Mouse (Mus musculus) adrenal gland, postnatal 4 days (tissue): ENCODE results near the gene Zglp1. TPM values are rescaled to one million over a fixed set of nuclear protein-coding genes. Genes with fewer than 3 reads are reported as not detected.

Source experiments
- DNase-seq, 2 experiments: peaks; one replicate each; pipeline ENCODE4 v3.0.0; 2021 to 2022; ENCODE audit warnings: low spot score in 2 of 2, mixed read lengths in 2 of 2
- long read RNA-seq, 2 experiments: library from polyadenylated mRNA; stranded (forward); transcript quantifications; one replicate each; pipeline ENCODE4 v2.0.0; 2021
- total RNA-seq, 2 experiments: library from RNA; stranded (reverse); gene quantifications; 2 replicates each; pipeline ENCODE4 v1.2.3; 2021

Gene Zglp1
- not detected for total RNA-seq
- long read RNA-seq, experiment 1: 0 reads
- long read RNA-seq, experiment 2: 0 reads

DNA sequence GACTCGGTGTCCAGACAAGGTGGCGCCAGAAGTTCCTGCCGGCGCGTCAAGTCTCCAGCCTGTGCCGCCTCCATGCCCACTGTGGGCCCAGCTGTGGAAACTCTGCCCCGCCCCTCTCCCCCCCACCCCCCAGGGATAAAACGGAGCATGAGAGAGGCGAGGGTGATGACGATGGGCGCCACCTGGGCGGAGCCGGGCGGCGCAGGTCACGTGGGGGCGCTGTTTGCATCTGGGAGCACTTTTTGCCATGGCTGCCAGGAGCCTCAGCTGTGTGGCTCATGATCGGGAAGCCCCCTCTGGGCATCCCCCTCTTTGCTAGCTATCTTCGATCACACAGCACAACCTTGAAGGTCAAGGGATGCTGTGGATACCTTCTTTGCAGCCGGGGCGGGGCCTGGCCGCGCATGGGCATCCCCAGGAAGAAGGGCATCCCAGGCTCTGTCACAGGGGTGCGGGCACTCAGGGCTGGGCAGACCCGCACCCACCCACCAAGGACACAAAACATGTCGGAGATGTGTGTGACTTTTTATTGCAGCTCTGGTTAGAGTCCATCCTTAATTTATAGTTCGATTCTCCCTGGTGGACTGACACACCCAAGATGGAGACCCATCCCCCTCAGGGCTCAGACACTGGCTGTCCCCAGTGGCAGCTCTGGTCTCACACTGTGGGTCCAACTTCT lies at the start of gene Zglp1:
Zglp1 (minus strand) TSS at position 88 of the 679 bp plus-strand sequence.
- no peak for DNase-seq

DNA sequence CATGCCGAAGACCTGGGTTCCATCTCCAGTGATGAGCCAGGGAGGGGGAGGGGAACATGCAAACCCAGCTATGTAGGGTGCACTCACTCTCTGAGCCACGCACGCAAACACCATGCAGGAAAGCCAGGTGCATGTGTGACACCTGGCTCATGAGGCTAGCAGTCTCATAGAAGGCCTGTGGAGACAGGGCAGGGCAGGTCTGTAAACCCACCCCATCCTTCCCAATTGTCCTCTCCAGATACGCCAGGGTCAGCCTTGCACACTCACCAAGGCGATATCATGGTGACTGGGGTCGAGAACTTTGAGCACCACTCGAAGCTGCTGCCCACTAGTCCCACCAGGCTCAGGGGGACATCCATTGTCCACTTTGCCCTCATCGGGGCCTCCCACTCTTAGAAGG lies 48.2 kb upstream of the Zglp1 start:
- no peak for DNase-seq

DNA sequence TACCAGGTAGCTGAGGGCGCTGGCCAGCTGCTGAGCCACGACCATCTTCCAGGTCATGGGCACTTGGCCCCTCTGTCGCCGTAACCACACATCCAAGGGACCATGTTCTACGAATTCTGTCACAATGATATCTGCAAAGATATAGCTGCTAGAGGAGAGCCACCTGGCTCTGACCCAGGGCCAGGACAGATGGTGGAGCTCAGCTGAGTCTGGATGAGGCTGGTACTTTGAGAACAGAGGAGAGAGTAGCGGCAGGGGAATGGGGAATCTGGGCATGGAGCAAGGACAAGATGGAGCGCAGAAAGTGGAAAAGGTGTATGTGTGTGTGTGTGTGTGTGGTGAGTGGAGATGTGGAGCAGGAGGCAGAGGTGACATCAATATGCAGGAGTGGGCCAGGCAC lies 47.3 kb upstream of the Zglp1 start:
- DNase-seq: no peak

DNA sequence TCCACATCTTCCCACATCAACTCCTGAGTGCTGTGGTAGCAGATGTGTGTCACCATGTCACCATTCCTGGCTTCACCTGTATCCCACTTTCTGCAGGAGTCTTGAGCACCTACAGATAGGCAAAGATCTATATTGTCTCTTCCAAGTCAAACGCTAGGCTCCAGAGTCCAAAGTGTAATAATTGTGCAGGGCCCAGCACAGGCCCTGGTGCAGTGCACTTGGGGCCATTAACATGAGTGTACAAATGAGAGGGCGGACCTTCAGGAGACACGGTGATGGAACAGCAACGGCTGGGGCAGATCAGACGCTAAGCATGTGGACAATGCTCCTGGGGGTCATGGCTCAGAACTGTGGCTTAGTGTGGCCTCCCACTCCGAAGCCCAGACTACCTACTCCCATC lies 46.9 kb upstream of the Zglp1 start:
- DNase-seq: no peak

DNA sequence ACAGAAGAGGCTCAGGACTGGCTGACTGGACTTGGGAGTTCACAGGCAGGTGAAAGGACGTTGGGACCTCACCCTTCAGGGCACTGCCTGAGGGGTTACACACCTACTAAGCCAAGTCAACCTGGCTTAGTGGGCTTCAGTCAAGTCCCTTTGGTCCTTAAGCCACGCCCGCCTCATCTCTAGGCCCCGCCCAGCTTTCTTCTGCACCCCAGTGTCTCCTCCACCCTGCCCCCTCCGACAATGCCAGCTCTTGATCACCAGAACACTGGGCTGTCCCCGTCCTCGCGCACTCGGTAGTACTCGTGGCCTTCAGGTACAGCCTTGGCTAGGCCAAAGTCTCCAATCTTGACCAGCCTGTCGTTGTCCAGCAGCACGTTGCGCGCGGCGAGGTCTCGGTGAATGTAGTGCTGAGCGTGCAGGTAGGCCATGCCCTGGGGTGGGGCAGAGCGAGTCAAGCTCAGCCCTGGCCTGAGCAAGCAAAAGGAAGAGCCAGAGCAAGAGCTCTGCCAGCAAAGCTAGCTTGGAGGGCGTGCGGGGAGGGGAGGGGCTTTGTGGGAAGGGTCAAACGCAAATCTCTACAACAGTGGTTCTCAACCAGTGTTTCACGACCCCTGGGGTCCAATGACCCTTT lies 40.8 kb upstream of the Zglp1 start:
- no peak for DNase-seq

DNA sequence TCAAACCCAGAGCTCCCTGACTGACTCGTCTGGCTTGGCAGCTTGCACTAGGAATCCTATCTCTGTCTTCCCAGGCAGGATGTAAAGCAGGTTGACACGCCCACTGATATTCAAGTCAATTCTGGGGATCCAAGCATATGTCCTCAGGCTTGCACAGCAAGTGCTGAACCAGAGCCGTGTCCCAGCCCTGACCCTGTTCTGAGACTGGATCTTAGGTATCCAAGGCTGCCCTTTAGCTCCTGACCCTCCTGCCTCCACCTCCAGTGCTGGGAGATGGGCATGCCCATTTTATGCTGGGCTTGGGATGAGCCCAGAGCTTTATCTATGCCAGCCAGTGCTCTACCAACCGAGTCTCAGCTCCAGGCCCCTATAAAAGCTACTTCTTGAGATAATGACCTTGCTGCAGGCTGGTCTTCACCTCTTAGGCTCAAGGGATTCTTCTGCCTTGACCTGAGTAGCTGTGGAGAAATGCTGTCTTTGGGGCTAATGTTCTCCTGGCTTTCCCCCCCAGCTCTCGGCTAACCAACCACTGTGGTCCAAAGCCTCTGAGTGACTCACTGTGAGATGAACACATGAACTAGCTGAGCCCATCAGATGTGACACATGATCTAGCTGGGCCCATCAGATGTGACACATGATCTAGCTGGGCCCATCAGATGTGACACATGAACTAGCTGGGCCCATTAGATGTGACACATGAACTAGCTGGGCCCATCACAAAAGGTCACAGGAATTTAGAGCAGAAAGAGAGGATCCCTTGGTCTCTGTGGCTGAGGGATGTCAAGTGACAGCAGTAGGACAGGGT lies 39.1 kb upstream of the Zglp1 start:
- DNase-seq: no peak

DNA sequence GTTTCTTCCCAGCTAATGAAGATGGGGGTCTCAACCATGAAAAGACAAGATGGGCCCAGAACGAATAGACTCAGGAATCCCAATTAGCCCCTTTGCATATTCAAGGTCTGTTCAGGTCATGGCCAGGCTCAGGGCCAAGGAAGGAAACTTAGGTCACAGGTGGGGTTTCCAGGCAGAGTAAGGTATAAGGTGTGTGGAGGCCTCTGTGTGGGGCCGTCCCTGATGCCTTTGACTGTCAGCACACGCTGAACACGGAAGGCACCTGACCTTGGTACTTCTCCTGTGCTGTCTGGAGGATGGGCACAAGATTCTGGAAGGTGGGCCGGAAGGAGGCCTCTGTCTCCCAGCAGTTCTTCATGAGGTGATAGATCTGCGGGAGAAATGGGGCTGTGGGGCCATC lies 37.9 kb upstream of the Zglp1 start:
- no peak for DNase-seq

DNA sequence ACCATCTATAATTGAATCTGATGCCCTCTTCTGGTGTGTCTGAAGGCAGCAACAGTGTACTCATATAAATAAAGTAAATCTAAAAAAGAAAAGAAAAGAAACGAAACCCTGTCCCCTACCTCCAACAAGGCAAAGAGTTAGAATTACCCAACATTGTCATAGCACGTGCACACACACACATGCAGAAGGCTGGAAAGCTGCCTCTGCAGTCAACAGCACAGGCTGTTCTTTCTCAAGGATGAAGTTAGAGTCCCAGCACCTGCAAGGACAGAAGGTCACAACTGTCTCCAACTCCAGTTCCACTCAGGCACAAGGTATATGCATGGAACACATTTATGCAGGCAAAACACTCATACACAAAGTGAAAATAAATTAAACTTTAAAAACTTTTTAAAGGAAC lies 35.2 kb upstream of the Zglp1 start:
- DNase-seq: no peak

DNA sequence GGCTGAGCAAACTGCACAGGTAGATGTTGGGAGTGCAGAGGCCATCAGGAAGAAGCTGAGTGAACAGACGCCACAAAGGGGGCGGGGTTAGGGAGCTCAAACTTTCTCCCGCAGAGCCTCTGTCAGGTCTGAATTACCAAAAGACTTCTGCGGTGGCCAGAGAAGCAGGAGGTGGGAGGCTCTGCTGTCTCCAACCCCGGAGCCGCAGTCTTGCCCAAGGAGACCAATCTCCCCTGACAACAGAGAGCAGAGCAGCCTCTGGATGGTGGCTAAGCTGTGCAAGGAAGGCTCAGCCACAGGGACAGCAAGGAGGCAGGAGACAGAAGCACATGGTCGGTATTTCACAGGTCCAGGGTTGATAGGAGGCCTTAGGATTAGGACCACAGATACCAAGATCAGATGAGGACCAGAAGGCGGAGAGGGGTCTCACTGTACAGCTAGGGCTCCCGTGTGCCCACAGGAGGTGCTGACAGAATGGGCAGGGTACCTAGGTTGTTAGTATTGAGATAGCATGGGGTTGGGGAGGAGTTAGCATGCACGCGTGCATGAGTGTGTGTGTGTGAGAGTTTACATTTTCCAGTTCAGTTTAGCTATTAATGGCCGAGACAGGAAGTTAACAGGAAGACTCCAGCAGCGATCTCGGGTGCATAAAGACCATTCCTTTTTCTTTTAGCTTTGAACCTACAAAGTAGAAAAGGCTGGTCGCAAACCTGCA lies 33.7 kb upstream of the Zglp1 start:
- DNase-seq: no peak

DNA sequence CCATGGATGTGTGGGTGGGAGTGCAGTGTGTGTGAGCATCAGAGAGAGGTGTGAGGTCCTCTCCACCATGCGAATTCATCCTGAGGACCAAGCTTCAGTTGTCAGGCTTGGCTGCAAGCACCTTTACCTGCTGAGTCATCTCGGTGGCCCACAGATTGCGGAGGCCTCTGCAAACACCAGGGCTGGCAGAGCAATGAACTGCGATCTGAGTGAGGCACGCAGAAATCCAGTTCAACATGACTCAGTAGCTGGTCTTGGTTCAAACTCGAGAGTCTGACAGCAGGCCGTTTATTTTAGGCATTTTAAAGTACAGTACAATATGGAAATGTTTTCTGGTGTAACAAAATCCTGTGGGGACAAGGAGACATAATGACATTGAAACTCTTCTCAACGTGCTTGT lies 30.9 kb upstream of the Zglp1 start:
- DNase-seq: no peak

DNA sequence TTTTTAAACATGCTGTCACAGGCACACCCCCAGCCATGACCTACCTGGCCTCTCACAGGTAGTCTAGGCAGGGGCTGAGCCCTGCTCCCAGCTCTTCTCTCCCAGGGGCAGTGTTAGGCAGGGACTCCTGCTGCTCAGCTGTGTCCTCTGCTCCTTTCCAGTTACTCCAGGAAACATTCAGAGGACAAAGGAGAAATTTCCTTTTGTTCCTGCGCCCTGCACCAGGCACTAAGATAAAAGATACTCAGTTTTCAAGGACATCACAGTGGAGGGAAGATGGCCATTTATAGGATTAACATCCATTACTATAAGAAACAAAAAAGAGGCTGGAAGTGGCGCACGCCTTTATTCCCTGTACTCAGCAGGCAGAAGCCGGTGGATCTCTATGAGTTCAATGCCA lies 29.1 kb upstream of the Zglp1 start:
- no peak for DNase-seq

DNA sequence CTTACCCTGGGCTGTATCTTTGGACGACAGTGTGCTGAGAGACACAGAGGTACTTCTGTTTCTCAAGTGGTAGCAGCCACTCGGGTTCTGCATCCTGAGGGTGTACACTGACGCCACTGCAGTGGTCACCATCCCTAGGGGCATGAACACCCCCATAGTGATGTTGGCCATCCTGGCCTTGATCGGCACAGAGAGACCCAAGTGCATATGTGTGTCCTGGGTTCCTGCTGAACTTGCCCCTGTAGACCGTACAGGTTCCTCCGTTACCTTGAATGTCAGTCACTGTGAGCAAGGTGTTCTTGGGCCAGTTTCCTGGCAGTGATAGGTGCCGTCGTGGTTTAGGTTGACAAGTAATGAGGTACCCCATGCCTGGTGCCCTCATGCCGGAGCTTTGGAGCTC lies 26.5 kb upstream of the Zglp1 start:
- no peak for DNase-seq

DNA sequence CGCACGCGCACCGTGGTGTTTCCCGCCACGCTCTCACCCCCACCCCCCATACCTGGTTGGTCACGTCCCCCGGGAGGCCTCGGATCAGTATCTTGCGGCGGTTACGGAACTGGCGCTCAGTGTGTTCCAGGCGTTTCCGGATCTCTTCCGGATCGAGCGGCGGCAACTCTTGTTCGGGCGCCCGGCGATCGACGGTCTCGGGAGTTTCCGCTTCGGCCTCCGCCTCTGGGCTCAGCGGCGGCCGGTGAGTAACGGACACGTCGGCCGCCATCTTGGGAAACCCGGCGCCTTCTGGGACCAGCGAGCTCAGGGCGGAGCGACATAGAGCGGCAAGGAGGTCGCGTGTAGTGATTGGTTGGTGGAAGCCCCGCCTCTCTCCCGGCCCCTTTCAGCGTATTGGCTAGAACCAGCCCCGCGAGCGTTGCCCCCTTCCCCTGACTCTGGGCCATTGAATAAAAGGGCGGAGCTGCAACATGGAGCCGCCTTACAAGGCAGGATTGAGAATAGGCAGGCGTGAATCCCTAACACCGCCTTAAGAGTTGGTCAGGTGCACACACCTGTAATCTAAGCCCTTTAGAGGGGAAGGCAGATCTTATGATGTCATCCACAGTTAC lies 24.9 kb upstream of the Zglp1 start, which contains the start of the genes Gm38431 and Raver1:
Gm38431 (minus strand) TSS at position 291 of the 614 bp plus-strand sequence.
Raver1 (minus strand) TSS at position 302 of the 614 bp plus-strand sequence.
- DNase-seq: peak; percentile 91 to 93

DNA sequence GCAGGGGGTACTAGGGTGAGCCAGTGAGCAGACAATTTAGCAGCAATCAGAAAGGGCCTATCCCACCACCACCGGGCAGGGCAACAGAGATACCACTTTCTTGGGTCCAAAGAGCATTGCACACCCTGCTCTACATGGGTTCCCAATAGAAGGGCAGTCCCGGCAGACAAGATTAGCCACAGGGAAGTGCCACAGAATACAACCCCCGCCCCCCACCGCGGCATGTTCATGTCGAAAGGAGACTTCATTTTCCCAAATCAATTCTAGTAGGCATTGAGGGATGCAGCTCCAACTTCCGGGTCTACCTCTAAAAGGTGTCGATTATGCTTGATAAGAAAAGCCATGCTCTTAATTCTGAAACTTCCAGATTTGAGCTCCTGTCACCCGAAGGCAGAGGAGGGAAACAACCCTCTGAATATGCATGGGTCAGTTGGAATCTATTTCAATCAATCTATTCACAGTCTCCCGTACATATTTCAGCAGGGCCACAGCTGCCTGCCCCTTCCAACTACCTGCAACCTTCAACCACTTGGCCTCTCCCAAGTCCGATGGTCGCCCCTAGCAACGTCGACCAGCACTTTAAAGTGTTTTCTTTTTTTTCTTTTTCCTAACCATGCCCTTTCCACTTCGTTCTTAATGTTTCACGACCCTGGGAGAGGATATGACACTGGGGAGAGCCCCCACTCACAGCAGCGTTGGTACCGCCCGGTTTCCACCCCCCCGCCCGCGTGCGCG lies 24.2 kb upstream of the Zglp1 start:
- no peak for DNase-seq

DNA sequence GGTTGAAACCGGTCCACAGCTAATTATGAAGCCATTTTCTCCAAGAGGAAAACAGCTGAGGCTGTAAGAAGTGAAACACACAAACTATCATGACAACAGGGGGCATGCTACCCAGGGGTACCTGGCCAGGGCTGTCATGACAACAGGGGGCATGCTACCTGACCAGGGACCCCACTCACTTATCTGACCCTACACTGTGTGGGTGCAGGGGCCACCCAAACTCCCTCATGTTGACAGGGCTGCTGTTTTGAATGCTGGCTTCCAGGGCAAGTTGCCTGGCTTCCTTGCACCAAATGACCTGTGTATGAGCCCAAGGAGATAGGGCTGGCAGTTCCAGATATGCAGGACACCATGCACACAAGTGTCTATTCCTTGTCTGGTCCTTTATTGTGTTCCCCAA lies 23.6 kb upstream of the Zglp1 start:
- DNase-seq: no peak

DNA sequence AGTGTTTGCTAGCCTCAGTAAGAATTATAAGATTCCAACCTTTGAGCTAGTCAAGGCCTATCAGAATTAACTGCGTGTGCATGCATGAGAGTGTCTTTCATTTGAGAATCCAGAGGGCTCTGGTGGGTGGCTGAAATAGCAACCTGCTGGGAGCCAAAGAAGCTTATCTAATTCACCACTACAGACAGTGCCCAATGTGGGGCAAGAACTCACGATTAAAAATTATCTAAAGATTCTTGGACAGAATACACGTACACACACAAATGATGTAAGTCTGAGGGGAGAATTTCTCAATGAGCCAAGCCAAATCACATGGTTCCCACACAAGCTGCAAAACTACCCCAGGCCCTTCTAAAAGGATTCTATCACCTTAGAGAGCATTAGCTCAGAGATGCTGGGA lies 16.4 kb upstream of the Zglp1 start:
- DNase-seq: no peak

DNA sequence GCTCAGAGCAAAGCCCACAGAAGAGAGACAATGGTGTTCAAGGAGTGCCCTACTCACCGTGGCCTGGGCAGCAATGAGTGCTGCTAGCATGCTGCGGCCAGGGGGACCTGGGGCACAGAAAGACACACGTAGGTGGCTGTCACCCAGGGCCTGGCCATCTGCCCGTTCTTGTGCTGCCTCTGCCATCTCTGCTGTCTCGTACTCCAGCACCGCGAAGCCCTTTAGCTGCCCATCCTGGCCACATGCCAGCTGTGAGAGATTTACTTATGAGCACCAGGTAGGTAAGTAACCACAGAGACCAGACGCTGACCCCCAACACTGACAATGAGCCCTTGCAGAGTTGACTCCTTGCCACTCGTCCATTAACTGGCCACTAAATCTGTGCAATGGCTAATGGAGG lies 14.2 kb upstream of the Zglp1 start:
- no peak for DNase-seq

DNA sequence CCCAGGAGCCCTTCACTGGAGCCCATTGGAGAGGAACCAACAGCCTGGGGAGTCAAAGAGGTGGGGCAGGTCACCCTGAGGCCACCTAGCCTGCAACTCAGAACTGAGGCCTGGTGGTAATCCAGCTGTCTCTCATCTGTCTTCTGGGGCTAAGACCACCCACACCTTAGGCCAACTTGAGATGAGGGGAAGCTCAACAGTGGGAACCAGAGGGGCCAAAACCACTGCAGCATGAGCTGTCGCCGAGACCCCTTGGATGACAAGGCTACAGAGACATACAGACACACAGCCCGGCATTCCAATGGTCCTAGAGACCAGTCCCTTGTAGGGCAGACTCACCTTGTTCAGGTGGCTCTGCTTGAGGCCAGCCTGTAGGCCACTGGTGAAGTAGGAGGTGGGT lies 8.7 kb upstream of the Zglp1 start:
- no peak for DNase-seq

DNA sequence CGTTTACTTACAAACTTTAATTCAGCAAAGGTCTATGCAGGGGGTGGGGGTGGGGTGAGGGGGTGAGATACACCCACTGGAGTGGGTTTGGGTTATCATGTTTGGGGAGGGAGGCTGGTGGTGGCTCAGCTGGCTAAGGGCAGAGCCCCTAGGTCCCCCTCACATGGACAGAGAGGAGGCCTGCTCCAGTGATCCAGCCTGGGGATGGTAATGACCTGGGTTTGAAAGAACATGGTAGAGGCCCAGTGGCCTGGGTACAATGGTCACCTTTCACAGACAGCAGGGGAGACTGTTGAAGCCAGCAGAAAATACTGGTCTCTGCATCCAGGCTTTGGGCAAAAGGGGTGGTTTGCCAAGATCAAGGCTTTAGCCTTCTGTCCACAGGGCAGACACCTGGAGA lies 7.3 kb upstream of the Zglp1 start:
- DNase-seq: no peak
